Comparison of ENCODE assay signal across 25 mouse cellular contexts in the genomic region with DNA sequence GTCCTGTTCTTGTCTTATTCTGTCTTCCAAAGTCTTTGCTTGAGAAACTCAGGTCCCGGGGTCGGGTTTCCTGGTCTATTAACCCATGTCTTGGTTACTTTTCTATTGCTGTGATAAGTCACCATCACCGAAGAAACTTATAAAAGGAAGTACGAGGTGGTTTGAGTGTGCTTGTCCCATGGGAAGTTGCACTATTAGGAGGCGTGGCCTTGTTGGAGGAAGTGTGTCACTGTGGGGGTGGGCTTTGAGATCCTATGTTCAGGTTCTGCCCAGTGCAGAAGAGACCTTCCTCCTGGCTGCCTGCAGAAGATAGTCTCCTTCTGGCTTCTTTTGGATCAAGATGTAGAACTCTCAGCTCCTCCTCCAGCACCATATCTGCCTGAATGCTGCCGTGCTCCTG. TPM values are rescaled to one million over a fixed set of nuclear protein-coding genes. Genes with fewer than 3 reads are reported as not detected.
A peak's percentile ranks its signal among the peaks of the same experiment; 100 is the strongest.
DNase-seq lines count a peak whose midpoint lies in the region; ATAC-seq lines count a peak whose summit lies in the region.
"Had no signal": no experiment of that assay in that cellular context is flagged by ENCODE, and none has a peak within 500 bp of the region (broad histone marks: within the 10 kb centered on the region; RNA-seq: fewer than 3 reads in every experiment).

No protein-coding gene starts in this region.

- peak; percentile 46 for DNase-seq in 416B (ENCODE audit: low read depth)
- DNase-seq in B cell, adult 2 months, result peak; percentile 31 to 35
- DNase-seq in testis, postnatal 10 days (ENCODE audit: low spot score), result no peak
- DNase-seq in layer of hippocampus, postnatal 10 days (ENCODE audit: low spot score in 2 of 2), result no peak
- DNase-seq: adrenal gland, adult 8-10 months; adrenal gland, postnatal 25 days; cerebellum, adult 18-20 months; cerebellum, adult 9-10 months; cerebellum, postnatal 14 days; forebrain, postnatal 0 days; gastrocnemius, adult 2 months; gastrocnemius, postnatal 14 days; heart, adult 18-20 months; heart, postnatal 10 days; heart, postnatal 36 days had no signal

- no peaks in the 10 kb centered on the region for H3K36me3 ChIP-seq in forebrain, embryonic 16.5 days (ENCODE audit: control insufficient read depth, insufficient read depth)

- no peaks in the 10 kb centered on the region for H3K9me3 ChIP-seq in forebrain, embryonic 16.5 days (ENCODE audit: control insufficient read depth, low read length)
- H3K9me3 ChIP-seq: forebrain, embryonic 10.5 days; forebrain, embryonic 13.5 days; heart, embryonic 12.5 days; heart, embryonic 15.5 days; hindbrain, embryonic 10.5 days; hindbrain, embryonic 13.5 days had no signal

- WGBS in forebrain, embryonic 16.5 days, result 94% methylated on average over 6 of the region's 6 CpGs

- H3K4me1 ChIP-seq in forebrain, embryonic 16.5 days (replicated peaks; ENCODE audit: control insufficient read depth, insufficient read depth, low read length), result peaks cover 14% of the 10 kb centered on the region
- H3K4me1 ChIP-seq: heart, embryonic 15.5 days had no signal

- H3K4me3 ChIP-seq in forebrain, embryonic 16.5 days (replicated peaks; ENCODE audit: low read length), result no peak overlapping the region
- H3K4me3 ChIP-seq: forebrain, embryonic 10.5 days; forebrain, embryonic 13.5 days; gastrocnemius, adult 2 months; heart, embryonic 12.5 days; heart, embryonic 15.5 days; hindbrain, embryonic 10.5 days; hindbrain, embryonic 13.5 days had no signal

- no peak overlapping the region for H3K27ac ChIP-seq in forebrain, embryonic 16.5 days (ENCODE audit: low read length)
- H3K27ac ChIP-seq: forebrain, embryonic 10.5 days; forebrain, embryonic 13.5 days; gastrocnemius, adult 2 months; heart, embryonic 15.5 days; hindbrain, embryonic 10.5 days; hindbrain, embryonic 13.5 days had no signal

- peak; percentile 18 for ATAC-seq in granulocyte monocyte progenitor cell, adult 5-6 weeks (replicated peaks; ENCODE audit: poor library complexity, severe bottlenecking)
- ATAC-seq in forebrain, embryonic 16.5 days, result no peak
- ATAC-seq: activated CD4-positive, CD25-positive, alpha-beta regulatory T cell, adult 4 months; forebrain, embryonic 13.5 days; forebrain, postnatal 0 days; hindbrain, embryonic 16.5 days had no signal

- no peak overlapping the region for H3K4me2 ChIP-seq in forebrain, embryonic 16.5 days (ENCODE audit: low read length)
- H3K4me2 ChIP-seq: forebrain, embryonic 13.5 days; heart, embryonic 12.5 days; heart, embryonic 15.5 days; hindbrain, embryonic 13.5 days had no signal

- H3K9ac ChIP-seq in forebrain, embryonic 16.5 days (replicated peaks; ENCODE audit: low read depth, low read length), result no peak overlapping the region
- H3K9ac ChIP-seq: forebrain, embryonic 13.5 days; forebrain, postnatal 0 days; heart, embryonic 12.5 days; heart, embryonic 15.5 days; hindbrain, embryonic 13.5 days had no signal

- H3K27me3 ChIP-seq in forebrain, embryonic 16.5 days (replicated peaks; ENCODE audit: control insufficient read depth, insufficient read depth, low read length), result no peaks in the 10 kb centered on the region
- H3K27me3 ChIP-seq: forebrain, embryonic 13.5 days; heart, embryonic 12.5 days; heart, embryonic 15.5 days; hindbrain, embryonic 13.5 days had no signal

RNA-seq across cellular contexts. Expression of a gene that starts 4.8 kb away (rescaled TPM):
- 50.8 and 68.0 TPM in 2 replicates for total RNA-seq in granulocyte monocyte progenitor cell, adult 5-6 weeks (2014; fragmentation: Nextera tagmentation)
- total RNA-seq in granulocyte monocyte progenitor cell, adult 5-6 weeks (2017), result 50.6 and 73.7 TPM in 2 replicates
- 1 to 10 TPM; 3.6 to 4.2 TPM for total RNA-seq in layer of hippocampus, postnatal 10 days (2021)
- polyA plus RNA-seq in forebrain, embryonic 16.5 days (2015; fragmentation: Nextera tagmentation; extraction: Ambion mirVana), result 36.0 and 40.4 TPM in 2 replicates

RNA-seq across cellular contexts. Expression of a gene that starts 56.6 kb away (rescaled TPM):
- 74.0 and 110 TPM in 2 replicates for total RNA-seq in granulocyte monocyte progenitor cell, adult 5-6 weeks (2014; fragmentation: Nextera tagmentation)
- 172 and 330 TPM in 2 replicates for total RNA-seq in granulocyte monocyte progenitor cell, adult 5-6 weeks (2017)
- total RNA-seq in layer of hippocampus, postnatal 10 days (2021), result 10 to 100 TPM; 28.1 to 34.9 TPM
- polyA plus RNA-seq in forebrain, embryonic 16.5 days (2015; fragmentation: Nextera tagmentation; extraction: Ambion mirVana), result 38.2 and 39.7 TPM in 2 replicates

Comparison
In these comparisons a context has a peak if more than half of its experiments do, and no peak if none do; other contexts are left out.
1. DNase-seq: peak in 416B (single experiment) and B cell, adult 2 months (2 of 2); none in testis, postnatal 10 days (single experiment) and layer of hippocampus, postnatal 10 days (0 of 2).
2. RNA of a gene that starts 4.8 kb away (total RNA-seq): 50.6 to 73.7 TPM in granulocyte monocyte progenitor cell, adult 5-6 weeks; 3.6 to 4.2 TPM in layer of hippocampus, postnatal 10 days; every median in the first group is over 4 times any median in the second.